Mouse (Mus musculus) fat pad, adult 2 months (tissue): Measurements from ENCODE around the gene Lypd6b.

Experiments used
- DNase-seq: peaks from one replicate; pipeline ENCODE4 v3.0.0-alpha.2; 2011; ENCODE audit warnings: low read depth, low spot score; ENCODE audit errors: extremely low read depth

Gene Lypd6b

DNA sequence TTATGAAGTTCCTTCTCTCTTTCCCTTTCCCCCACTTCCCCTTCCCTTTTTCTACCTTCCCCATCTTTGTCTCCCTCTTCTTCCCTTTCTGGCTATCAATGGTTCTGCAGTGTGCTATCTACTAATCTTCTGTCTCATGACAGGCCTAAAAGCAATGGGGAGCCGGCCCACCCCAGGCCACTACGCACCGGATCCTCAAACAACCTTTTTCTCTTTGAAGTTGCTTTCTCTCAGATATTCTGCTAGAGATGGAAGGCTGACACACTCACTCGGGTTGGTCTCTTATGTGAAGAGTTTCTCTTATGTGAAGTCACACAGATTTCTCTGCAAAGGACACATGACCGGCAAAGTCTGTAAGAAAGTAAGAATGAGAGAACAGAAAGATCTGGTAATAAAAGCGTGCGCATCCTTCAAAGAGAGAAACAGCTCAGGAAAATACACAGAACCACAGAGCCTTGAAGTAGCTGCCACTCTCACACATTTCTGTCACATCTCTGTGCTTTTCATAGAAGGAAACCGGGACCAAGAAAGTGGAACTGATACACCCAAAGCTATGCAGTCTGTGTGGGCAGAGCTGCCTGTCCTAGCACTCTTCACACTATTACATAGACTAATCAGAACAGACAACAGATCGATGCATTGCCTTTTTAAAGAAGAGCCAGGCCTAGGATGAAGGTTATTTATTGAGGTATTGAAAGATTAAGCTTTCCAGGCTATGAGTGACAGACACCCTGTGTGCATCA, 80.8 kb downstream of the Lypd6b start:
- DNase-seq, result no peak

DNA sequence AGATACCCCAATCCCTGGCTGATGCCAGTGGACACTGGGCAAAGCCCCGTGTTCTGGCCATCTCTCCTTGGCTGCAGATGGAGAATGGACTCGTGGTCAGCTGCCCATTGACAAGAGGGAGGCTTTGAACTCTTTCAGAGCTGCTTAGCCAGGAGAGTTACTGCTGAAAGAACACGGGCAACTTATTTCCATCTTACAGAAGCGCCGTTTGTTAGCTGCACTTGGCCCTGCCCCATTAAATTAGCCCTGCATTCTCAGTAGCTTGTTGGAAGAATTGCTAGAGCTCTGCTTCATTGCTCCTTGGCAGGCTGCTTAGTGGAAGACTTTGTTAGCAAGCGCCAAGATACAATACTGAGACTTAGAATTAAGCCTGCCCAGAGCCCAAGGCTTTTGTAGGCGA, 81.6 kb downstream of the Lypd6b start:
- DNase-seq, result no peak

DNA sequence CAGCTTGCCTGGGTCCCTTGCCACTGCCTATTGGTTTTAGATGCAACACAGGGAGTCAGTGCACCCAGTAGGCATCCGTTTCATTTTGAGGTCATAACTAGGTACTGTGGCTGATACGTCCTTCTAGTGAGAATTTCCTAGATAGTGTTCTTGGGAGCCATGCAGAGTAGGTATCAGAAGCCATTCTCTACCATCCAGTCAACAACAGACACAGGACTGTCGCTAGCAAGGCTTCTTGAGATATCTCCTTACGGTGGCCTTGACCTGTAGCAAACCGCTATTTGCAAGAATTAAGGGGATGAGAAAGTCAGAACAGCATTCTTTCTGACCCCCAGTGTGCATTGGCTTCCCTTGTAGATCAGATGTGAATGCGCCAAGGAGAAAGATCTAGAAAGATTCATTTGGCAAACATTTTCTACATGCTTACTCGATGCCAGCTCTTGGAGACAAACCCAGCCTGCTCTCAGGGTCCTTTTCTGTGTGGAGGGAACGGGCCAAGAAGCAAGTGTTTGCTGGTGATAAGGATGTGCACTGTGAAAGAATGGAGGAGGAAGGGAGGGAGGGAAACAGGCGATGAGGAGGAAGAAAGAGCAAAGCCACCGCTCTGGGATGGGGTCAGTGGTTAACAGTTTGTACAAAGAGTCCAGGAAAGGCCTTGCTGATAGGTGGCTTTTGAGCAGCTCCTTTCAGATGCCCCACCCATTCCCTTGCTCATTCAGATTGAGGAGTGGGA, 82.5 kb downstream of the Lypd6b start:
- DNase-seq, result no peak

DNA sequence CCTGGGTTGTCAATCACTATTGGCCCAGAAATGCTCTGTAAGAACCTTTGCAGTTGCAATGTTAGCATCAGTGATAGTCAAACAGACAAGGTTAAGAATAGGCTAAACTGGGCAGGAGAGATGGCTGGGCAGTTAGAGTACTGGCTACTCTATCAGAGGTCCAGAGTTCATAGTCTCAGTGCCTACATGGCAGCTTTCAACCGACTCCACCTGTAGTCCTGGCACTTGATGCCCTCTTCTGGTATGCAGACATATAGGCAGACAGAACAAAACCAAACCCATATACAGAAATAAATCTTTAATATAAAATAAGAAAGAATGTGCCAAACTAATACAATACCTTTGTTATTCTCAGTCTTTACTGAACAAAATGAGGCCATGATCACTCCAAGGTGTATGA, 83.5 kb downstream of the Lypd6b start:
- no peak for DNase-seq

DNA sequence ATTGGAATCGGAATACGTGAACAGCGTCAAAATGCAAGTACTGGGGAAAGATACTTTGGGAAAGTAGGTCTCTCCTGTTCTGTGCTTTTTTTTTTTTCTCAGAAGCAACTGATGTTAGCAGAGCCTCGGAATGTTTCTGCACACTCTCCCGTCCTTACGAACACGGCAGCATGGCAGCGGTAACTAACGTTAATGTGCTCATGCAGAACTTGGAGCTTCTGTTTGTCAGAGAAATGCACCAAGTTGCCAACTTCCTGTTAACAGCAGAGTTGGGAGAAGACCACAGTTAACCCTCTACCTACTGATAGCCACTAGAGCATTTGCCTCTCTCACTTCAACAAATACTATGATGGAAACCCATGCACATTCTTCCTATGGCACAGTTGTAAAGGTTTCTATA, 93.0 kb downstream of the Lypd6b start:
- no peak for DNase-seq

DNA sequence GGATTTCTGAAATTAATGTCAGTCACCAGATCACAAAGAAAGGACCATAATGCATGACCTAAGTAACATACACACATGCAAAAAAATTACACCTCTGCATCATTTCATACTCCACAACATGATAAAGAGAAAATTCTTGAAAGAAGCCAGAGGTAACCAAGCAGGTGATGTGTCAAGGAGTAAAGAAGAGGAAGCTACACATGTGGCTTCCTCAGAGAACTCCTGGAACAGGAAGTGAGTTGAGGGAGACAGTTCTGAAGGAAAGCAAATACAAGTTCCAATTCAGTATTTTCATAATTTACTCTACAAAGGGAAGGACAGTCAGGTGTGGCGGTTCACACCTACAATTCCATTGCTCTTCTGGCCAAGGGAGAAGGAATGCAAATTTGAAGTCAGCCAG, 93.5 kb downstream of the Lypd6b start:
- no peak for DNase-seq

DNA sequence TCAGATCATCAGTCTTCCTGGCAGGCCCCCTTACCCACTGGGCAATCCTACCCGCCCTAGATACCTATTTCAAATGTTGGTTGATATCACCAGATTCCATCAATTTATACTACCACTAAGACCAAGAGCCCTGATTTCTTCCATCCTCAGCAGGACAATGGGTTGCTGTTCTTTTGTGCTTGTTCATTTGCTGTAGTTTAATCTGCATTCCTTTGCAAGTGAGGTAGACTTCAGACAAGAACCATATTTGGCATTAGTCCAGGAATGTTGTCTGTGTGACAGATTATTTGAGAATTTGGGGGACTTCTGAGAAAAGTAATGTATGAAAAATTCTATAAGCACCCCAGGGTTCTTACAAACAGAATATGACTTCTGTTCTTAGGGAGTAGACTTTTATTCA, 95.0 kb downstream of the Lypd6b start:
- no peak for DNase-seq

DNA sequence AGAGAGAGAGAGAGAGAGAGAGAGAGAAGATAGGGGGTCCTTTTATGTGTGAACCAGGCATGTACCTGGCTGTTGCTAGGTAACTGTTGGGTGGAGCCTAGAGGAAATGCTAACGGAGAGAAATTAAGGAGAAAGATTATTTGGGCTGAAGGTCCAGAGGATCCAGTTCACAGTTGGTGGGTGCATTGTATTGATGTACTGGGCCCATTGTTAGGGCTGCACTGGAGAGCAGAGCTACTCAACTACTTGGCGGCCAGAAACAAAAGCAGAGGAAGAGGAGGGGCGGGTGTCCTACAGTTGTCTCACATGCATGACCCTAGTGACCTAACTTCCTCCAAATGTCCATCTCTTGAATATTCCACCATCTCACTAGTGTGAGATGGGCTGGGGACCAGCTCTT, 96.5 kb downstream of the Lypd6b start:
- DNase-seq, result no peak

DNA sequence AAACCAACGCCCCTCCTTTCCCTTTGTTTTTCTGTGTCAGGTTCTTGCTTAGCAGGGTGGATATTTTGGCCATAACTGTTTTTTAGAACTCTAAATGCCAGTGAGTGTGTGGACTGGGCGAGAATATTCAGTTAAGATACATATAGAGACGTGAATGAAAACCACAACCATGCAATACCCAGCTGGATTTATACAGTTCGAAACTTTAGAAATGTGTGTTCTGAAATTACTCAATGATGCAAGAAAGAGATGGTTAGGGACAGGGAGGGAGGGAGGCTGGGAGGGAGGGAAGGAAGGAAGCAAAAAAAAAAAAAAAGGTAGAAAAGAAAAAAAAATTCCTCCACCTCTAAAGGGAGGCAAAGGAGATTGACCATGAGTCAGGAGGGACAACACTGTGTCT, 98.7 kb downstream of the Lypd6b start:
- no peak for DNase-seq

DNA sequence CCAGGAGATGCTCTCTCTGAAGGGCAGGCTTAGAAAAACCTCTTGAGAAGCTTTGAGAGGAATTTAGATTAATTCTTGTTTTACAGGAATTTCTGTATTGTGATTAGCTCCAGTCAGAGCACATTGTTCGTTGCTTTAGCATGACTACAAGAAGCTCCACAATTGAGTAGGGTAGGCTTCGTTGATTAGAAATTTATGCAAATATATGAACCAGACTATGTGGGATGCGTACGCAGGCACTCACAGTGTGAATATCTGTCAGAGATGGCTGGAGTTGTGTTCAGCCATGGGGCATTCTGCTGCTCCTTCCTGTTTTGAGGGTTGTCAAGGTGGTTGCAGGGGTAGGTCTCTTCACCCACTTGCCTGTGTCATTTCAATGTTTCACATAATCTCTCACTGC, 100.9 kb downstream of the Lypd6b start:
- no peak for DNase-seq

DNA sequence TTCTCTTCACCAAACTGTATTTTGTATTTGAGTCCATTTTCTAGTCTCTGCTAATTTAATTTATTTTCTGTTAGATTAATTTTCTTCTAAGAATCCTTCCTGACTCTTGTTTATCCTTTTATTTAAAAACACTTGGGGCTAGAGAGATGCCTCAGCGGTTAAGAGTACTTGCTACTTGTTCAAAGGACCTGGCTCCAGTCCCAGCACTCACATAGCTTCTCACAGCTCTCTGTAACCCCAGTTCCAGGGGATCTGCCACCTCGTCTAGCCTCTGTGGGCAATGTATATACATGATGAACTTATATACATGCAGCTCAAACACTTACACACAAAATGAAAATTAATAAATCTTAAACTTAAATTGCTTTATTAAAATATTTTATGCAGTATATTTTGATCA, 103.2 kb downstream of the Lypd6b start:
- DNase-seq, result no peak

DNA sequence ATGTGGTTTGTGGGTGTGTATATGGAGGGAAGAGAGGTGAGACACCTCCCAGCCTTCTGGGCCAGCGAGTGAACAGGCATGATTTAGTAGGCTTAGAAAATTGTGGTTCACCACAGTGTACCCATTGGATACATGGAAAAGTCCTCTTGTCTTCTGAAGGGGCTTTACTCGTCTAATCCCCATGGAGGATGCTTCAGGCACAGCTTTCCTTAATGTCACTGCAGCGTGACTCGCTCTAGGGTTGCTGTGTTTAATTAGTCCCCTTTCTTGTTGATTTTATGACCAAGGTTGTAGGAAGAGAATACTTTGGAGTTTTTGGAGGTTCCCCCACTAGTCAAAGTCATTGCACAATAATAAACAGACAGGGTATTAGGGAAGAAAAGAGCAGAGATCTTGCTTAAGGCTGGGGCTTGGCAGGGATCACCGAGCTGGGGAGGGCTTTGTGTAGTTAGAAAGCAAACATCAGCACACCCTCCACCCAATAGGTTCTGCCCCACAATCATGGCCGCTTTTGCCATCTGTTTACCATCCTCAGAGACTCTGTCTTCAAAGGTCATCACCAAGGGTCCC, 122.4 kb downstream of the Lypd6b start:
- no peak for DNase-seq

DNA sequence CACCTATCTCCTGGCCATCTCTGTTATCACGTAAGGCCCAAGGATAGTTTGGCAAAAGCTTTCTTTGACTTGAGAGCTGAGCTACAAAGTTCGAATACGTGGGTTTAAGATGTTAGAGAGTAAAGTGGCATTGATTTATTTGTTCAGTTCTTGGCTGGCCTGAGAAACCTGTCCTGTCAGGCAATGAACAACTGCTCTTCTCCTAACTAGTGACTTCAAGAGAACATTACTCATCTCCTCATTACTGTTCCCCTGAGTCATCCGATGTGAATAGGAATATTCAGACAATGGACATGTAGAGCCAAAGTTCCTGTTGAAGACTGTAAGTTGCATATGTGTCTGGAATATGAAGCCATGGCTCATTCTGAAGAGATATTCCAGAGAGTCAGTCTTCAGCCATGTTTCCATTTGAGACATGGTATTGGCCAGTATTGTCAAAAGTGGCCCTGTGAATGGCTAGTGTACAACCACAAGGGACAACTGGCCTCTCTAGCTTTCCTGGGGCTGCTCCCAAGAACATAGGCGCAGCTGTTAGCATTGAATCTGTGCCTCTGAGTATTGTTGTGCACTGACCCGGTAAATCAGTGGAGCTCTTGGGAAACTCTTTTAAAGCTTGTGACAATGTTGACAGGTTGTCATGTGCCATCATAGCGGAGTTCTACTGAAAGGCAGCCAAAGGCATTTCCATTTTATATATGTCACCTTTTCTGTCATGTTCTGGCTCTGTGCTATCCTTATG, 124.0 kb downstream of the Lypd6b start:
- DNase-seq, result no peak

DNA sequence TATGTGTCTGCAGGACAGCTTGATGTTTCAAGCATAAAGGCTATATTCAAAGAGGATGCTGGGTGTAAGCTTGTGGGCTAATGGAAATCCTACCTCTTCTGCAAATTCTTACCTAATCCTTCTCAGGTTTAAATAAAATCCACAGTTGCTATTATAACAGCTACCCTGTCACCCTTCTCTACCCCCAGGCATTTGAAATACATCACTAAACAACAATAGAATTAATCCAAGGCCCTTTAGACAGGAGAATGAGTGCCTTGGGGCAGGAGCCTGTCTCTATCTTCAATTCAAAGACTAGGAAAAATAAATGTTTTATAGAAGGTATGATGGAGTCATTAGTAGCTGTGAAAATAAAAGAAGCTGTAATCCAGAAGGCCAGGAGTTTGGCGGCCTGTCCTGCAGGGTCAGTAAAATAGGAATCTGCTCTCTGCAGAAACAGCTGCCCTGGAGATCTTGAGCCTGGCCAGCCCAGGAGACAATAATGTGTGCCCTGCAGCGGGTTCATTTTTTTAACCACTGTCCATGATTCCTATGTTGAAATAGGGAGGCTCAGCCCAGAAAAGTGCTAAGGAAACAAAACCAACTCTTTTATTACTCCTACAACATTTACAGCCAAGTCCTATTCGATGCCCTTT, 124.9 kb downstream of the Lypd6b start:
- no peak for DNase-seq

DNA sequence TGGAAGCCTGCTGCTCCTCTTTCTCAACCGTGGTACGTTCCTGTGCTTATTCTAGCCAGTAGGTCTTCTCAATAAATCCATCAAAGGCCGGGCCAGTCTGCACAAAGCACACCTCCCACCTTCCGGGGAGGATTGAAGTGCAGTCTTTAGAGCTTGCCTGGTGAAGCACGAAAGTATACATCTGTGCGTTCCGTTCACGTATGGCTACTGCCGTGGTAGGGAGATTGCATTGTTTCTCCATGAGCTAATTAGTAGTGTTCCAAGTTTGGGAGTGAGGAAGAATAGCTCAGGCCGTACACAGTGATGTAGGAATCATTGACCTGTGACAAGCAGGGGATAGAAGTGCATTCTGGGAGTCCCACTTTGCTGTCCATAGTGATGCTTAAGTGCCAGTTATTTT, 130.0 kb downstream of the Lypd6b start:
- no peak for DNase-seq

DNA sequence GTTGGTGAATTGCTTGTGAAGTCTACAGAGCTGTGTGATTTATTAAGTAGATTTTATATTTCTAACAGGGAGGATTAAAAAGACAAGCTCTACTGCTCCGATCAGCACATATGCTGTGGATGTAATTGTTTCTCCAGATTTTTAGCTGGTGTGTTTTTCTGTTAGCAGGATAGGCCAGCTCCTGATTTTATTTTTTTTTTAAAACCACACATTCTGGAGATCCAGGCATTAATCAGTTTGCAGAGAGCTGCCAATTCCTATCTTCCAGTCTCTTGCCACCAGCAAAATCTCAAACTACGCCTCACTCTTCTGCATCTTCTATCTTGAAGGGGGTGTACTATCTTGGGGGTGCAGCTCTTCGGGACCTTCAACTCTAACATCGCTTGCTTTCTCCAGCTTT, 130.6 kb downstream of the Lypd6b start:
- DNase-seq, result no peak

DNA sequence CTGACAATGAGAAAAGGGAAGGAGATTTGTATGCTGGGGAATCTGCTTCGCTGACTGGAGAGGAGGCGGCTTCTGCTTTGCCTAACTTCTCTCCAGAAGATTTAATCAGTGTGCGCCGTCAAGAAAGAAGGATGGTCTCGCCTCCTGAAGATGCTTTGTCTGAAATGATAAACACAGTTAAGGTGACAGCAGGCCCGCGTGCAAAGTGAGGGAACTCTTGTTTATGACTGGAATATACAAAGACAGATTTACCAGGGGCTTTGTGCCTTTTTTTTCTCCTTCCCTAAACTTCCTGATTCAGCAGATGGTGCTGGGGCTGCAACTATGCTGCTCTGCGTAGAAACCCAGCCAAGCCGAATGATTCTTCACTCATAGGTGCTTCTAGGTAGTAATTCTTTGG, 131.2 kb downstream of the Lypd6b start:
- no peak for DNase-seq

DNA sequence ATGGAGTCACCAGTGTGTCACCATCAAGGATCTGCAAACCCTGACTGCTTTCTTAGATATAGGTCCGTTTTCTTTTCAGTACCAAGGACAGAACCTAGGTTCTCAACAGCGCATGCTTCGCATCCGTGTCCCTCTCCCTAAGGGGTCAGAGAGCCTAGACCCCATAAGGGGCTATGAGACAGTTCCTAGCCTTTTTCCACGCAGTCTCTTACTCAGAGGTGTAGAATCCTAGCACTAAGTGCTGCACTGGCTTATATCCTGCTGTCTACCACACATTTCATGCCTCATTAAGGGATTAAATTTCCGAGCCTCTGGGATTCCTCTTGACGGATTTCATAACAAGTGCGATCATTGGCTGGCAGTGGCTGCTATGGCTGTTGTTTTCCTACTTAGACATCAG, 134.5 kb downstream of the Lypd6b start:
- no peak for DNase-seq

DNA sequence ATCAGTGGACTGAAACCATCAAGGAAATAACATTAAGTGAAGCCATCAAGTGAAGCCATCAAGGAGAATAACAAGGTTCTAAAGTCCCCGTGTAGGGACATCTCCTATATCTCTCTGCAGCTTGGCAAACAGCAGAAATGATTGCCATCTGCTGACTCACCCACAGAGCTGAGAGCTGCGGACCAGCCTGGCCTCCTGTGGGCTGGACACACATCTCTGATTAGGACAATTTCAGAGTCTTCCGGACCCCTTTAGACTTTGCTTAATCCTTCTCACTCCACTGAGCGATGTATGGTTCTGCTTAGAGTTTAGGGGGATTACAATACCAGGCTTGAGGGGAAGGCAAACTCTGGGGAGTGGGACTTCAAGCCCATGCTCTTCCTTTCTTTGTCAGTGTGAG, 135.3 kb downstream of the Lypd6b start:
- DNase-seq, result no peak

DNA sequence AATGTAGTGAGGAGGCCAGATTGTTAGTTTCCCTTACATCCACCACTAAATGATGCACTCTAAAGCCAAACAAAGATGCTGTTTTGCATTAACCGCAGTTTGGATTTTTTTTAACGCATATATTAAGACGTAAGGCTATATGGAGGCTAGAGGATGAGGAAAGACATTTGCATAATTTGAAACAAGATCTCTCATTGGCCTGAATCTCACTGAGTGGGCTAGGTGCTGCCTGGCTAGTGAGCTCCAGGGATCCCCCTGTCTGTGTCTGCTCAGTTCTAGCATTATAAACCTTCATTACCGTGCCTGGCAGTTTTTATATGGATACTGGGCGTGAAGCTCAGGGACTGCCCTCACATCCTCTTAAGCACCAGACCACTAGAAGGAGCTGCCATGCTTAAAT, 138.7 kb downstream of the Lypd6b start:
- DNase-seq, result no peak

DNA sequence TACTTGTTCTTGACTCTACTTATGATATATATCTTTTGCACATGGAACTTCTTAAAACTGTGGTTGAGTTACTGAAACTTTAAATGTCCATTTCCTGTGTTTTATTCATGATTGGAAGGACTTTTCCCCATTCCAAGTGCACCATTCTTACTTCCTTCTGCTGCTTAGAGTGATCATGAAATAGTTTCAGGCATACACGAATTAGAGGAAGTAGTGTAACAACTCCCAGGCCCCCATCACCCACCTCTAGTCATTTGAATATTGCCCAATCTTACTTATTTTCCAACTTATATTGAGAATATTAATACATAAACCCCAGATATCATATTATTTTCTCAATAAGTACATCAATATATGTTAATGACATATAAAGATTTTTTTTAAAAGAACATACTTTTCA, 139.9 kb downstream of the Lypd6b start:
- DNase-seq, result no peak
